Mouse (Mus musculus) embryonic stem cell, embryonic (primary cell): ENCODE data around the gene Lmo7.

Experiments
- CTCF ChIA-PET, 4 experiments: fragments of 300-600 bp in 2 of 4; fragments of 350-600 bp in 2 of 4; sonication (Branson Sonifier 250); formaldehyde crosslinking; loops; one replicate each; lab custom pipeline; 2022; ENCODE audit warnings: inconsistent platforms in 2 of 4; lab: Charles Lee
- POLR2A ChIA-PET, 4 experiments: fragments of 300-600 bp in 2 of 4; fragments of 350-600 bp in 2 of 4; sonication (Branson Sonifier 250); formaldehyde crosslinking; loops; one replicate each; lab custom pipeline; 2022; ENCODE audit warnings: antibody characterized with exemption in 4 of 4, inconsistent platforms in 1 of 4; lab: Charles Lee

Lmo7 gene

GRCm38 (mm10) chr14:101946711-101947516 is 217.2 kb downstream of the Lmo7 start:
- POLR2A ChIA-PET, result interaction anchor here in 3 of 4 experiments (0.6 to 0.8 kb wide), 5 partner anchors 73 to 371 kb away, joined by 3 read pairs; no protein-coding TSS in a partner anchor
- CTCF ChIA-PET, result interaction anchor here (0.5 to 1.6 kb wide), 30 partner anchors 9 to 1047 kb away, joined by 3 to 10 read pairs (median 3); no protein-coding TSS in a partner anchor

GRCm38 (mm10) chr14:101949114-101949513 is 219.4 kb downstream of the Lmo7 start:
- ChIA-PET POLR2A (no interaction called here), CTCF (interaction anchor here in 2 of 4 experiments (0.6 to 1.5 kb wide), 7 partner anchors 9 to 1060 kb away, joined by 3 to 6 read pairs (median 4); partner anchors contain the start of gene Uchl3 (in 1 of the 2))

- POLR2A ChIA-PET, result no interaction called here
- CTCF ChIA-PET, result interaction anchor here in 1 of 4 experiments (1.0 kb wide), 1 partner anchor 8 kb away, joined by 5 read pairs; no protein-coding TSS in a partner anchor
These were observed 221.3 kb downstream of the Lmo7 start for GRCm38 (mm10) chr14:101951107-101951506.

- ChIA-PET CTCF (no interaction called here), POLR2A (interaction anchor here in 1 of 4 experiments (0.7 kb wide), 1 partner anchor 251 kb away, joined by 5 read pairs; no protein-coding TSS in a partner anchor)
These were observed 224.2 kb downstream of the Lmo7 start for GRCm38 (mm10) chr14:101953793-101954468.

- ChIA-PET POLR2A (no interaction called here), CTCF (interaction anchor here in 1 of 4 experiments (0.7 kb wide), 1 partner anchor 15 kb away, joined by 4 read pairs; no protein-coding TSS in a partner anchor)
These were observed 234.6 kb downstream of the Lmo7 start for GRCm38 (mm10) chr14:101964381-101964780.

GRCm38 (mm10) chr14:101964956-101965355 is 235.2 kb downstream of the Lmo7 start:
- CTCF ChIA-PET, result no interaction called here
- POLR2A ChIA-PET, result no interaction called here

- ChIA-PET CTCF (interaction anchor here in 1 of 4 experiments (1.0 to 1.2 kb wide), 2 partner anchors 16 to 26 kb away, joined by 3 read pairs; no protein-coding TSS in a partner anchor), POLR2A (interaction anchor here in 1 of 4 experiments (0.5 kb wide), 1 partner anchor 54 kb away, joined by 4 read pairs; no protein-coding TSS in a partner anchor)
These were observed 243.0 kb downstream of the Lmo7 start for GRCm38 (mm10) chr14:101972764-101973163.

- POLR2A ChIA-PET, result no interaction called here
- CTCF ChIA-PET, result interaction anchor here in 1 of 4 experiments (1.0 to 1.2 kb wide), 2 partner anchors 16 to 26 kb away, joined by 3 read pairs; no protein-coding TSS in a partner anchor
These were observed 243.4 kb downstream of the Lmo7 start for GRCm38 (mm10) chr14:101973171-101973570.

- ChIA-PET CTCF (no interaction called here), POLR2A (no interaction called here)
These were observed 246.4 kb downstream of the Lmo7 start for GRCm38 (mm10) chr14:101976021-101976685.
